Mouse (Mus musculus) cerebral cortex, adult 2 months (tissue): Measurements from ENCODE around the gene Tmem110.

Experiments used
- WGBS: fragments of 180-500 bp; shearing (Covaris S2); methylation state at CpG from one replicate; pipeline ENCODE4 v1.1.7; 2018; 5-methylcytosine and 5-hydroxymethylcytosine counted together

Gene Tmem110

DNA sequence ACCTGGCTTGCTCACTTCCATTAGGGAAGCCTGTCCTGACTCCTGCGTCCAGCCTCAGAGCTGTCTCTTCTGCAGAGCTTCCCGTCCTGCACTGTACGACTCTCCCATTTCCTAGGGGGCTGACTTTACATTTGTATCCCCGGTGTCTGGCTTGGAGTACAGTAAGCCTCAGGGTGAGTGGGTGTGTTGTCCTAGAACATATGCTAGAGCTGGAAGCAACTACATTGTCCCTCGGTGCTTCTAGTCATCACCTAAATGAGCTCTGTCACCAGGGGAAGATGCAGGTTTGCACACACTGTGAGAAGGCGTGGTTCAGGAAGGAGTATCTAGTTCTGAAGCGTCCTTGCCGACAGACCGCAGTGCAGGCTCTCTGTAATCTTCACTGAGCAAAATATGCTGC is 37.0 kb downstream of the Tmem110 start:
- WGBS = 51% methylated on average over 9 of the region's 9 CpGs

DNA sequence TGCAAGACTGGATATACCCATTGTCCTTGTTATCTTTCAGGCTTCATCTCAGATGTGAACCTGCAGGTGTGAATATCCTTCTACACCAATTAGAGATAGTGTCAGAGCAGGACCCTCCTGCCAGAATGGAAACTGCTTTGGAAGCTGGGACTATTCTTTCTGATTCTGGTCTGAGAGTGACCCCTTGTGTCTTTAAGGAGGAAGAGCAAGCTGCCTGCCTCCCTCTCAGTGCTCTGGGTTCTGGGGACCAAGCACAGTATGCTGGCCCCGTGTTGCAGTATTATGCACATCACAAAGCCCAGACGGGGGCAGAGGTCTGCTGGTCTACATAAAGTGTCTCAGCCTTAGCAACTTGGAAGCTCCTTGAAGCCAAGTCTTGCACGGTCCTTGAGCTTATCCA is 39.9 kb downstream of the Tmem110 start:
- 70% methylated on average over 3 of the region's 3 CpGs for WGBS

DNA sequence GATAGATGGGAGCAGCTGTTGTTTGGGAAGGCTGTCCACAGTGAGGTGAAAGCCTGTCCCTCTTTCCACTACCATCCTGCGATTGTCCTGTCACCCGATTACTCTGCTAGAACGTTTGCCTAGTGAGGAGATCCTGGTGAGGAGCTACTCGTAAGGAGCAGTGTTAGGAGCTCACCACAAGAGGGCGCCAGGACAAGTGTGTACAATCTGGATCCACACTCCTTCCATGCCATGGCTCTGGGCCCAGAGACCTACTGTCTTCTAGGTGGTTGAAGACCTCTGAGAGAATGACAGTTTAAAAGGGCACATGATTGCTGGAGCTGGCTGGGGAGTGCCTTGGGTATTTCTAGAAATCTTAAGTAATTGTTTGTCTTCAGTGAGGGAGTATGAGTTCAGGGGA is 41.7 kb downstream of the Tmem110 start:
- WGBS = 19% methylated on average over 5 of the region's 5 CpGs

DNA sequence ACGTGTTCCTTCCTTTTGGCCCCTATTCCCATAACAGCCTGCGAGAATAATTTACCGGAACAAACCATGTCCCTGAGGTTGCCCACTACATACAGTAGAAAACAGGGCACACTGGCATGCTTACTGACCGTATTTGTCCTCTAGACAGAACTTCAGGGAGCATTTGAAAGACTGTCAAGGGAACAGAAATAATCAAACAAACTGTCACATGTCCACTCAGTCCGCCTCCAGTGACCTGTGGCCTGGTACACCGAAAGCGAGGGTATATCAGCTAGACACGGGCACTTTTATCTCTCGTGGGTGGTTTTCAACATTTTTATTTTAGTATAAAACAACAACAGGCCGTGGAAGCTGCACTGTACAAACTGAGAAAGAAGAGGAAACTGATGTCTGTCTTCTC is 43.4 kb downstream of the Tmem110 start:
- 72% methylated on average over 10 of the region's 10 CpGs for WGBS

DNA sequence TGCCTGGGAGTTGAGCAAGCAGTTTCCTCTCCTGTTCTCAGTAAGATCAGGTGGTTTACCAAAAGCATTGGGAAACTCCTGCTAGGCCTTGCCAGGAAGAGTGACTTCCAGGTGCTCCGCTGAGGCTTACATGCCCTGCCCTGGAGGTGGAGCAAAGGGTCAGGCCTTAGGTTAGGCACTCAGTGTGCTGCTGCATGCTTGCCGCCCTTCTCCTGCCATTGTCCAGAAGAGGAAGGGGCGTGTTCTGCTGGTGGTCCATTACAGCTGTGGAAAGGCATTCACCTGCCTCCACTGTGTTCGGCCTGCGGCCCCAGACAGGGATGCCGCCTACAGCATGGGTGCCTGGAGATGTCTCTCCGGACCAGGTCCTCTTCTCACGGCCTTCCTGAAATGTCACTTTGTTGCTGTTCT is 44.0 kb downstream of the Tmem110 start:
- WGBS = 89% methylated on average over 8 of the region's 8 CpGs

DNA sequence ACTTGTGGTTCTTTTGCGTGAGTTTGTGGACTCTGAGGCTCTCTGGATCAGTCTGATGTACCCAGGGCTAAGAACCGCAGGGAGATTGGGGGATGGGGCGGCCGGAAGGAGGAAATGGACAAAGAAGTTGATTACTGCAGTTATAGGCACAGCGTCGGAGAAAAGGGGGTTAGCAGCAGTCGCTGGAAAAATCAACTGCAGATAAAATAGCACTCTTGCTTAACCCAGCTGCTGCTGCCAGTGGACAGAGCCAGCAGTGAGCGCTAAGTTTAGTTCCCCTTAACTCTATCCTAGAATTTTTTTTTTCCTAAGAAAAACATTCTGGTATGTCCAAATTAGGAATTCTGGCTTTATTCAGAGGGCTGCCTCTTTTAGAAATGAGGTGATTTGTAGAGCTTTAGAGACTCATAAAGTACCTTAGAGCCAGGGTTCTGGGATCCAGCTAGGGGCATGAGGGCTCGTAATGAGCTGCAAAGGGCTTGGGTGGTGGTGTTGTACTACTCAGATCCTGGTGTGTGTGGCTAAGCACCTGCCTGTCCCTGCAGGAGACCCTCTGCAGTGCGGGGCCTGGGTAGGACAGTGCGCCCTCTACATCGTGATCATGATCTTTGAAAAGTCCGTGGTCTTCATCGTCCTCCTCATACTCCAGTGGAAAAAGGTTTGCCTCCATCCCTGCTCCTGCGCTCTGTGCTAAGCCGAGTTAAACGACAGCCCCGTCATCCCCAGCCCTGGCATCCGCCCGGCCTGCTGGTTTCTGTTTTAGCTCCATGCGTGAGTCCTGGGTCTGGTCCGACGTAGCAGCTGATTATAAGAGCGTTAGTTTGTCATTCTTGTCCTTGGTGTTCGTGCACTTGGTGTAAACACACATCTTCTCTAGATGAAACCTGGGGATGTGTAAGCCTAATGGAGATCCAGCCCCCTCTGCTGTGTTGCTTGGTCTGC is 45.1 kb downstream of the Tmem110 start:
- WGBS = 55% methylated on average over 25 of the region's 25 CpGs

DNA sequence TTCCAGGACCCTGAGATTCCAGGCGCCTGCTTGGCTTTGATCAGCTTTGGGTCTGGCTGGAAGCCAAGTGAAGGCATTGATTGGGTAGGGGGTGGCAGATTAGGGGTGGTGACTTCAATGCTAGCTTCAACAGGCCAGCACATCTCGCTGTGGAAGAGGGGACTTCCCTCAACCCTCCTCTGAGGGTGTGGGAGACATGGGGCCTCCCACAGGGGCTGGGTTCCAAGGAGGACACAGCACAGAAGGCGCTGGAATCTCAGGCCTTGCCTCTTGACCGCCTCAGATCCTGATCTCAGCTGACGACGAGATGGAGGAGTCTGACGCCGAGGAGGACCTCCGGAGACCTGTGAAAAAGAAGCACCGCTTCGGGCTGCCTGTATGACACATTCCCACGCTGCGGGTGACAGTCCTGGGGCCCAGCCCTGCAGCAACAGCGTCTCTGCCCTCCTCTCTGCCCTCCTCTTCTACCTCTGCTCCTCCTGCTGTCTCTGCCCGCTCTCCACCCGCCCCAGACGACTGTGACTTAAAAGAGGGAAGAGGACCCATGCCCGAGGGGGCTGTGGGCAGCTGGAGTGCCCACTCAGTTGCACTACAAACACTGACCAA is 48.8 kb downstream of the Tmem110 start:
- 82% methylated on average over 18 of the region's 18 CpGs for WGBS

DNA sequence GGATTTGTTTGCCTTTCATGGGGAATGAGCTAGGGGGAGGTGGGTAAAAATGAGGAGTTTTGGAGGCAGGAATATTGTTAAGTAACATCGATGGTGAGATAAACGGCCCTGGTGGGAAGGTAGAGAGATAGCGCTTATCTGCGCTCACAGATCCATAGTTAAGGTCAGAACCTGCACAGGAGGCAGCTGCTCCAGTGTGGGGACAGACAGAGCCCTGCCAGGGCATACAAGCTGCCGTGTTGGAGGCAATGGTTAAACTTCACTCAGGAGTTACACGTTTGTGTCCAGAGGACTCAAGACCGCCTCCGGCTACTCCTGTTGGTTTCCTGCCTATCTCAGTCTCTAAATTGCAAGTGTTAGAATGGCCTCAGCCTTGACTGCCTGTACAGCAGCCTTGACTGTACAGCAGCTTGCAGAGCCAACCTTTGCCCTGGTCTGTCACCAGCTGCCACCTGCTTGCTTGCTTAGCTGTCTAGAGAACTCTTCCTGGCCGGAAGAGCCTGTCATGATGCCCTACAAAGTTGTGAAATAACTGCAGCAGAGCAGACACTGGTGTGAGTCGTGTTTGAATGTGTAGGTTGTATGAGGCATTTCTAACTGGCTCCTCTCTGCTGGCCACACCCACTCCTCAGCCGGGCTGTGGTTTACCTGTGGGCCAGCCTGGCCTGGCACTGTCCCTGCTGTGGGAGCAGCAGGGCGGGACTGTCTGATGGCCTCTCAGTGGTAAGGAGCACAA is 49.9 kb downstream of the Tmem110 start:
- 80% methylated on average over 12 of the region's 12 CpGs for WGBS

DNA sequence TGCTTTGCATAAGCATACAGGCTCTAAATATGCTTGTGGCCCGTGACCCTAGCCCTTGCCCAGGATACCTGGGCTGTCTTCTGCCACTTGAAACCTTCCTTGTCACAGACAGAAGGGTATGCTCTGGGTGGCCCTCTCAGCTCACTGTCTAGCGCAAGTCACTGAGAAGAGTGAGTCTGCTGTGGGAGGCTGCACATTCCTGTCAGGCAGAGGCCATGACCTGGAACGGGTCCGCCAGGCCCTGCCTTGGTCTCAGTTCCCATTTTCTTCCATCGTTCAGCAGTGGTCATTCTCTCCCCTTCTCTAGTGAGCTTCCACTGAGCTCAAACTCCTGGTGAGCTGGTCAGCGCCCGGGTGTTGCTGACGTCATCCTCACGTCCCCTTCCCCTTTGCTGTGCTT is 50.6 kb downstream of the Tmem110 start:
- 84% methylated on average over 9 of the region's 9 CpGs for WGBS

DNA sequence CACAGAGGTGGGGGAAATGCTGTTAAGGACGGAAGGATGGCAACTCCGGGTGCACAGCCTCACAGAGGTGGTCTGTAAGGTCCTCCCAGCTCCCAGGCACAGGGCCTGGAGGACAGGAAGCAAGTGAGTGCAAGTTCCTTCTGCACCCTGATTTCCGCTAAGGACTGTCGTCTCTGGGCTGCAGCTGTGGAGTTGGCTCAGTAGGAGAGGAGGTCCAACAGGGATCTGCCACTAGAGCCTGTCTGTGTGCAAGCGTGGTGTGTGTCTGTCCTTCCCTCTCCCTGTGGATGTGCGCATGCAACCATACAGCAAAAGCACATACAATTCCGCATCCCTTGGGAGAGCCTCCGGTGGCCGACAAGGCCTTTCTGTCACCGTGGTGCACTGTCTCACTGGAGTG is 51.1 kb downstream of the Tmem110 start:
- WGBS = 87% methylated on average over 10 of the region's 10 CpGs

DNA sequence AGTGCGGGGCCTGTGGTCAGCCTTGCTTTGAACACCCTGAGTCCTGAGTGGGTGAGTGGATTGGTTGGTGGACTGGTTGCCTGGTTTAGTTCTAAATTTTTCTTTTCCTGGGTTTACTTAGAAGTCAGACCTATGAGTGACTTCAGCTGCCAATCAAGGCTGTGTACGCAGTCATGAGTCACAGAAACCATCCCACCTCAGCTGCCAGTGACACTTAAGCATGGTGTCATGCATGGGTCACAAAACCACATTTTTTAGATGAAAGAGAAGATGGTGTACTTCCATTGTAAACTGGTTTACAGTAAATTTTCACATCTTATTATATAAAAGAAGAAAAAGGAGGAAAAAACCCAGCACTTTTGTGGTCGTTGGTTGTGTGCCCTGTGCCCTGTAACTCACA is 52.4 kb downstream of the Tmem110 start:
- WGBS = 98% methylated on average over 3 of the region's 3 CpGs

DNA sequence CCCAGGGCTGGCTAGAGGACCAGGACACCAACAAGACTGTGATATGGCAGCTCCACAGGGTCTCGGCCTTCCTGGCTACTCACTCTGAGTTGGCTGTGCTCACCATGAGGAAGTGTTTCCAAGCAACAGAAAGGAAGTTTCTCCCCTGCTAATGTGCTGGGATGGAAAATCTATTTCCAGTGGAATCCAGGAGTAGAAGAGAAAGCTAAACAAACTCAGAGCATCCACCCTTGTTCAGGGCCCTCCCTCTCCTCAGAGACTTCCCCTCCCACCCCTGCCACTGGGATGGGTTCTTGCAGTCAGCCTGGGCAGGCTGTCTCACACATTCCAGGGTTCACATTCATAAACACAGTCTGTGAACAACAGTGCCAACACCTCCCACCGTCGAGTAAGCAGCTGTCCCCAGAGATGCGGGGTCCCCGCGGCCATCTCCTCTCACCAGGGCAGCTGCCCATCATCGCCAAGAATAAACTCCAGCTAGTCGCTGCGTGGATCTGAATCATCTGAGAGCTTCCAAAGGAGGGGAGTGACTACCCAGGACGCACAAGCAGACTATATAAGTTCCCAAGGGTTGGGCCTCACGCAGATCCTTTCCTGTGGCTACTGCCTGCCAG is 53.7 kb downstream of the Tmem110 start, which contains the start of gene Mustn1:
Gene Mustn1 (plus strand): TSS at position 243 of the 614 bp plus-strand sequence.
- WGBS = 19% methylated on average over 11 of the region's 11 CpGs

DNA sequence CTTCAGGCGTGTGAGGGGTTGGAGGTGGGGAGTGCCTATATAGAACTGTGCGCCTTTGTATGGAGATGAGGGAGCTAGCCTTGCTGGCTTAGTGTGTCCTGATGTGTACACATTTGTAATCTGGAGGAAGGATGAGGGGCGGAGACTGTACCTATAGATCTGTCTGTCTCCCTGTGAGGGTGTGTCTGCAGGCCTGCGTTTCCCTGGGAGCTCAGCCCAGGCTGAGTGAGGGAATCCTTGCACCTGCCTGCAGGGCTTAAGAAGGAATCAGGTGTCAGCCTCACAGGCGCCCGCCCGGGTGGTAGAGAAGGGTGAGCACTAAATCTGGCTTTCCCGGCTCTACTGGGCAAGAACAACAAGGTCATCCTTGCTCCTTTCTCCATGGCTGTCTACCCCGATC is 54.4 kb downstream of the Tmem110 start:
- WGBS = 71% methylated on average over 9 of the region's 9 CpGs

DNA sequence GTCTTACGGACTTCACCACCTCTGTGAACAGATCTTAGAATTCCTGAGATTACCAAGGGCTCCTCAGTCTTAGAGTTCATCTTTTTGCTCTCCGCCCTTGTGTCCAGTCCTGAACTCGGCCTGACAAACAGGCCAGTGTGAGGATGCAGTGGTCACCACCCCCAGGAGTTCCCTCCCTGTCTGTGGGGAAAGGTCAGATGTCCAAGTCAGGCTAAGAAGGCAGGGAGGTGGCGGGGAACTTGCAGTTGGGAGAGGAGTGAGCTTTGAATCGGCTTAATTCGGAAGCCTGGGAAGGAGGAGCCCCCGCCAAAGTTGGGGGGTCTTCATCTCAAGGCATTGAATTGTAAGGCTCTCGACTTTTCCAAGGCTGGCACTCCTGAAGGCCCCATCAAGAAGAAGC is 54.9 kb downstream of the Tmem110 start:
- WGBS = 81% methylated on average over 8 of the region's 8 CpGs

DNA sequence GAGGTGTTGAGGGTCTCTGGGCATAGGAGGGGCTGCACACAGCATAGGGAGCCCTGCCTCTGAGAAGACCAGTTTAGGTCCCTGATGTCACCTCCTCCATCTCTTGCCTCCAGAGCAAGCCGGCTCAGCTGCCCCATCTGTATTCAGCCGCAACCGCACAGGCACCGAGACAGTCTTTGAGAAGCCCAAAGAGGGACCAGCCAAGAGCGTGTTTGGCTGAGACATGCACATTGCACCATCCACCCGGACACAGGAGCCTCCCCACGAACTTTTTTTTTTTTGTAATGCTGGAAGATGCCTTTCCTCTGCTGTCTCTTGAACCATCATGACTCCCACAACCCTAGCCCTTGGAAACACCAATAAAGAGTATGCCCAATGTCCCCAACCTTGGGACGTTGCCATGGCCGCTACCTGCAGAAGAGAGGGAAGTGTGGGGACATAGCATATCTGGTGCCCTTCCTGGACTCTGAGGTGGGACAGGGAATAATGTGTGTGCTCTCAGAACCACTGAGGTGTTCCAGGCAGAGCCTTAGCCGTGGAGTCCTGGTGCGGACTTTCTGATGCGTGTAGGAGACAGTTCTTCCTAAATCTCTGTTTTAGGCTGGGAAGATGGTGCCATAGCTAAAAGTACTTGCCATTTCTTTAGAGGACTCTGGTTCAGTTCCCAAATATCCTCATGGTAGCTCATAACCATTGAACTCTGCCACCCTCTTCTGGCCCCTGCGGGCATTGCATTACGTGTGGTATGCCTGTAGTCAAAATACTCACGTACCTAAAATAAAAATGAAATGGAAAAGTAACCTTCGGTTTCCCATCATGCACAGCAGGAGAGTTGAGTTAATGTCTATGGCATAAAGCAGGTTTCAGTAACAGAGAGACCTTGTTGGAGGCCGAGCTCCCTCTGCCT is 55.7 kb downstream of the Tmem110 start:
- 78% methylated on average over 17 of the region's 17 CpGs for WGBS

DNA sequence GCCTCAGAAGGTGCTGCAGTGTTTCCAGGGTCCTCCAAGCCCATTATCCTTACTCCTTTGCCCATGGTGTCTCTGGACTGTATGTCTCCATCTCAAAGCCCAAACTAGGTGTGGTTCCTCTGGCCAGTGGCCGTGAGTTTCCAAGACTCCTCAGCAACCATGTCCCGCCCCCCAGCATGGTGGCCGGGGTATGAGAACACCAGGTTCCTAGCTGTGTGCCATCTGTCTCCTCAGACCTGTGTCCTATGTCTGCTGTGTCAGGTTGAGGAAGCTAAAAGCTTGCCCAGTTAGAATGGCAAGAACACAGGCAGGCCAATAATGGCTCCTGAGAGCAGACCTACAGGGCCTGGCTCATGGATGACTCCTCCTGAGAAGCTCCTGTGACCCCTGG is 56.3 kb downstream of the Tmem110 start:
- 89% methylated on average over 3 of the region's 3 CpGs for WGBS

DNA sequence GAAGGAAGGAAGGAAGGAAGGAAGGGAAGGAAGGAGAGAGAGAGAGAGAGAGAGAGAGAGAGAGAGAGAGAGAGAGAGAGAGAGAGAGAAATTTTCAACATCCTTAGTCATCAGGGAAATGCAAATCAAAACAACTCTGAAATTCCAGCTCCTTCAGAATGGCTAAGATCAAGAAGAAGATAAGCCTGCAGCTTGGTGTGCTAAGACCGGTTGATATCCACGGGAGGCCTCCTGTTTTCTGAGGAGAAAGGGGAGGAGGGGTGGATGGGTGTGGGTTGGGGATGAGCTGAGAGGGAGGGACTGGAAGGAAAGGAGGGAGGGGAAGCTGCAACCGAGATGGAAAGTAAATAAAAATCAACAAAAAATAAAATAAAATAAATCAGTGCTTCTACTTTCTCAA is 59.9 kb downstream of the Tmem110 start:
- WGBS = 43% methylated on average over 3 of the region's 3 CpGs

DNA sequence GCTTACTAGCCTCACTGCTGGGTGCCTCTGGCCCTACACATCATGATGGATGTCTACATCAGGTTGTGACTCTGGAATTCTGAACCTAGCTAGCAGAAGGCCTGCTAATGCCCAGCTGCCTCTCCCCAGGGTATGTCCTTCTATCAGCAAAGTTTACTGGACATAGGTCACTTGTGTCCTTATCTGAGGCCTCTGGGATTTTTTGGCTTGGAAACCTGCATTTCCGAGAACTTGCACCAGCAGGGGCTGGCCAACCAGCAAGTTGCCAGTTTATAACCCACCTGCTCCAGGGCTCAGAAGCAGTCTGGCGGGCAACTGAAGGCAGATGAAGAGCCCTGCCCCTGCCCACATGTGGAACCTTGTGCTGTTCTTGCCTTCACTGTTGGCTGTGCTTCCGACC is 60.8 kb downstream of the Tmem110 start, which contains the start of gene Itih4:
Gene Itih4 (plus strand): TSS at position 273 of the 400 bp plus-strand sequence.
- 95% methylated on average over 3 of the region's 3 CpGs for WGBS

DNA sequence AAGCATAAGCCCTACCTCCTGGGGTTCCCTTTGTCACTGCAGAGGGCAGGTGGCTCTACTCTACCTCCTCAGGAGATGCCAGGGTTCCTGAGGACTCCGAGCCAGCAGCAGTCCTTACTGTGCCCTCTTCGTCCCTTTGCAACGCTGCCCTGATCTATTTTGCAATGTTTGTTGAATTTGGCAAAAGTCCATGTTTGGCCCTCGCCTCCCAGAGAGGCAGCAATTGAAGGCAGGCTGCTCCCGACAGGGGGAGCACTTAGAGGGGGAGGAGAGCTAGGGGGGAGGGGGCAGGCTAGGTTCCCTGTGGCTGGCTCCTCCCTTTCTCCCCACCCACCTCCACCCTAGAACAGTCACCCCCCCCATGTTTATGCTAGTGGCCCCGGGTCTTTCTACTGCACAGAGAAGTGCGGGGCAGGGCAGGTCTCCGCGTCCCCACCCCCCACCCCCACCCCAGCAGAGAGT is 62.9 kb downstream of the Tmem110 start:
- 16% methylated on average over 9 of the region's 9 CpGs for whole genome bisulfite sequencing

DNA sequence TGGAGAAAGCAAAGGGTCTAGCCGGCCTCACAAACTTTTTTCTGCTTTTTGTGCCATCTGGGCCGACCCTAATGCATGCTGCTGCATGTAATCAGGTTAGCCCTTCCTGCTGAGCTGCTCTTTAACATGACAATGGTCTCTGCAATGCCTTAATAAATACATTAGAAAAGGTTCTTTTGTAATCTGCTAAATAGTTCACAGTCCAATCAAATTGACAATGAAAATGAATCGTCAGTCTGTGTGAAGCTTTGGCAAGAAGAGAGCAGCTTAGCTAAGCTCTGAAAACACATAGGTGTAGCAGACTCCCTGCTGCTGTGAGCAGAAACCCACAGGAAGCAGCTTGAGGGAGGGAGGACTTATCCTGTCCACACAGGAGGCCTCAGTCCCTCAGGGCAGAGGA is 74.6 kb downstream of the Tmem110 start:
- WGBS = 44% methylated on average over 3 of the region's 3 CpGs

DNA sequence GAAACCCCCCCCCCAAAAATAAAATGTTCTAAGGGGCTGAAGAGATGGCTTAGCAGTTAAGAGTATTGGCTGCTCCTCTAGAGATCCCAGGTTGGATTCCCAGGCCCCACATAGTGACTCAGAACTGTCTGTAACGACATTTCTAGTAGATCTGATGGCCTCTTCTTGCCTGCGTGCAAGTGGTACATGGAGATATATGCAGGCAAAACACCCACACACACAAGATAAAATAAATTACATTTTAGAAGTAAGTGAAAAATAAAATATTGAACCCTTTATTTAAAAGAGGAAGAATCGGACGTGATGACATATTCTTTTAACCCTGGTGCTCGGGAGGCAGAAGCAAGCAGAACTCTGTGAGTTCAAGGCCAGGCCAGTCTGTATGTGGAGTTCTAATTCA is 77.2 kb downstream of the Tmem110 start:
- 79% methylated on average over 5 of the region's 5 CpGs for WGBS
